Mouse (Mus musculus) forebrain, postnatal 0 days (tissue): ENCODE measurements around the gene Olfr129. TPM values are rescaled to one million over a fixed set of nuclear protein-coding genes. Genes with fewer than 3 reads are reported as not detected.

ENCODE experiments used
- ATAC-seq: fragments of 200-750 bp; cut with Nextera tagmentation; 2 replicates; pipeline ENCODE4 v1.8.0; 2017; ENCODE audit warnings: mild to moderate bottlenecking, moderate library complexity
- DNase-seq: peaks from one replicate; pipeline ENCODE4 v3.0.0-alpha.2; 2015
- H3K27ac ChIP-seq: fragments of 300-500 bp; sonication (generic); 2 replicates; pipeline ENCODE4 v1.5.1; 2014; ENCODE audit warnings: low read depth, mild to moderate bottlenecking, antibody characterized with exemption, low read length, moderate library complexity, mixed read lengths
- H3K27me3 ChIP-seq: fragments of 300-500 bp; sonication (generic); 2 replicates; pipeline ENCODE4 v1.6.1; 2014; ENCODE audit warnings: mild to moderate bottlenecking, low read length, mixed read lengths; ENCODE audit not compliant: insufficient read depth
- H3K36me3 ChIP-seq: fragments of 300-500 bp; sonication (generic); 2 replicates; pipeline ENCODE4 v1.6.1; 2014; ENCODE audit warnings: mild to moderate bottlenecking, moderate library complexity; ENCODE audit not compliant: insufficient read depth
- H3K4me1 ChIP-seq: fragments of 300-500 bp; sonication (generic); 2 replicates; pipeline ENCODE4 v1.6.1; 2014; ENCODE audit warnings: antibody characterized with exemption; ENCODE audit not compliant: insufficient read depth
- H3K4me2 ChIP-seq: fragments of 300-500 bp; sonication (generic); 2 replicates; pipeline ENCODE4 v1.6.1; 2014; ENCODE audit warnings: low read depth, mild to moderate bottlenecking, moderate library complexity
- H3K4me3 ChIP-seq: fragments of 300-500 bp; sonication (generic); 2 replicates; pipeline ENCODE4 v1.5.1; 2014; ENCODE audit warnings: low read depth, low read length, mixed read lengths
- H3K9ac ChIP-seq: fragments of 300-500 bp; sonication (generic); 2 replicates; pipeline ENCODE4 v1.6.1; 2014; ENCODE audit warnings: mild to moderate bottlenecking
- H3K9me3 ChIP-seq: fragments of 300-500 bp; sonication (generic); 2 replicates; pipeline ENCODE4 v1.6.1; 2016; ENCODE audit warnings: low read length
- CTCF ChIP-seq: sonication (generic); IDR thresholded peaks from 2 replicates; pipeline ENCODE4 v1.5.1; 2016; ENCODE audit warnings: antibody characterized with exemption, control low read depth, low read depth
- WGBS: fragments of 180-500 bp; shearing (Covaris S2); extraction: QIAGEN DNeasy Blood & Tissue Kit; methylation state at CpG from one replicate; pipeline ENCODE4 v1.1.7; 2014; 5-methylcytosine and 5-hydroxymethylcytosine counted together
- polyA plus RNA-seq: library from polyadenylated mRNA; unstranded; fragments of >200 nt; fragmentation: Nextera tagmentation; extraction: Ambion mirVana; gene quantifications from 2 replicates; pipeline ENCODE4 v1.2.1, GENCODE M21; 2015
- total RNA-seq: library from RNA; depleted of rRNA; stranded (reverse); fragments of >200 nt; gene quantifications from 2 replicates; pipeline ENCODE4 v1.2.3, GENCODE M21; 2014; rRNA removed

Olfr129 gene
- total RNA-seq (not detected in 2 replicates), polyA plus RNA-seq (not detected in 2 replicates)

- no peak for TF ChIP-seq CTCF
- no peaks in the 10 kb centered on the region for H3K4me1 ChIP-seq
- DNase-seq (no peak), ATAC-seq (no peak)
- H3K4me2 ChIP-seq: no peak within 1 kb of the TSS
- H3K27ac ChIP-seq: no peak within 1 kb of the TSS
- H3K36me3 ChIP-seq: no peaks in the 10 kb centered on the region
- no peaks in the 10 kb centered on the region for H3K9me3 ChIP-seq
- no peak within 1 kb of the TSS for H3K4me3 ChIP-seq
- H3K9ac ChIP-seq: no peak within 1 kb of the TSS
- 70% methylated on average over 1 of the region's 1 CpGs for WGBS
- H3K27me3 ChIP-seq: no peaks in the 10 kb centered on the region
These were observed at the start of gene Olfr129 for GRCm38 (mm10) chr17:38059979-38060378. Gene Olfr129 (minus strand): TSS chr17:38060079.

GRCm38 (mm10) chr17:38088593-38088992 lies 28.7 kb upstream of the Olfr129 start, which contains the start of gene Olfr131:
Gene Olfr131 (minus strand): TSS chr17:38088693.
- H3K27me3 ChIP-seq: no peaks in the 10 kb centered on the region
- TF ChIP-seq CTCF: no peak
- no peak for DNase-seq

GRCm38 (mm10) chr17:38082364-38082763 lies 22.5 kb upstream of the Olfr129 start:
- Histone ChIP-seq H3K9ac (no peak overlapping the region), H3K9me3 (0 out of 2 replicates have a peak, but pooled peaks cover 8% of the 10 kb centered on the region), H3K4me2 (no peak overlapping the region), H3K27ac (no peak overlapping the region), H3K27me3 (no peaks in the 10 kb centered on the region), H3K4me1 (no peaks in the 10 kb centered on the region), H3K36me3 (no peaks in the 10 kb centered on the region), H3K4me3 (no peak overlapping the region)
- 87% methylated on average over 4 of the region's 4 CpGs for WGBS
- DNase-seq (no peak), ATAC-seq (no peak)
- no peak for TF ChIP-seq CTCF

More at GRCm38 (mm10) chr17:38088593-38088992, 28.7 kb upstream of the Olfr129 start, which contains the start of gene Olfr131:
- Histone ChIP-seq H3K36me3 (no peaks in the 10 kb centered on the region), H3K27ac (no peak within 1 kb of the TSS), H3K4me2 (no peak within 1 kb of the TSS), H3K4me3 (no peak within 1 kb of the TSS), H3K4me1 (no peaks in the 10 kb centered on the region), H3K9ac (no peak within 1 kb of the TSS), H3K9me3 (no peaks in the 10 kb centered on the region)
- no peak for ATAC-seq

- Histone ChIP-seq H3K4me2 (no peak within 1 kb of the TSS), H3K9ac (no peak within 1 kb of the TSS), H3K27ac (no peak within 1 kb of the TSS), H3K4me3 (no peak within 1 kb of the TSS), H3K36me3 (no peaks in the 10 kb centered on the region), H3K27me3 (no peaks in the 10 kb centered on the region), H3K9me3 (no peaks in the 10 kb centered on the region), H3K4me1 (no peaks in the 10 kb centered on the region)
- 88% methylated on average over 1 of the region's 1 CpGs for WGBS
- no peak for ATAC-seq
- no peak for DNase-seq
- TF ChIP-seq CTCF: no peak
These were observed 3.7 kb upstream of the Olfr129 start, which contains the start of gene Olfr130 for GRCm38 (mm10) chr17:38063621-38064020. Gene Olfr130 (plus strand): TSS chr17:38063921.

GRCm38 (mm10) chr17:38026297-38026696 lies 33.6 kb downstream of the Olfr129 start:
- 29% methylated on average over 5 of the region's 5 CpGs for WGBS
- no peak overlapping the region for H3K9ac ChIP-seq
- H3K27ac ChIP-seq: no peak overlapping the region
- no peaks in the 10 kb centered on the region for H3K4me1 ChIP-seq
- DNase-seq: no peak
- TF ChIP-seq CTCF: no peak
- no peak overlapping the region for H3K4me3 ChIP-seq
- H3K4me2 ChIP-seq: no peak overlapping the region
- H3K9me3 ChIP-seq: no peaks in the 10 kb centered on the region
- no peaks in the 10 kb centered on the region for H3K27me3 ChIP-seq
- no peak for ATAC-seq
- H3K36me3 ChIP-seq: no peaks in the 10 kb centered on the region

- 76% methylated on average over 2 of the region's 2 CpGs for WGBS
- no peak for ATAC-seq
These were observed 43.5 kb downstream of the Olfr129 start for GRCm38 (mm10) chr17:38016341-38016740.

GRCm38 (mm10) chr17:38004996-38005395 lies 54.9 kb downstream of the Olfr129 start:
- no peak for ATAC-seq
- no peak overlapping the region for H3K4me3 ChIP-seq
- no peaks in the 10 kb centered on the region for H3K36me3 ChIP-seq
- H3K27ac ChIP-seq: no peak overlapping the region
- no peak overlapping the region for H3K4me2 ChIP-seq
- no peak overlapping the region for H3K9ac ChIP-seq
- no peaks in the 10 kb centered on the region for H3K9me3 ChIP-seq
- H3K4me1 ChIP-seq: no peaks in the 10 kb centered on the region
- WGBS: 64% methylated on average over 2 of the region's 2 CpGs
- no peak for TF ChIP-seq CTCF
- DNase-seq: no peak
- no peaks in the 10 kb centered on the region for H3K27me3 ChIP-seq

More at GRCm38 (mm10) chr17:38016341-38016740, 43.5 kb downstream of the Olfr129 start:
- no peaks in the 10 kb centered on the region for H3K9me3 ChIP-seq
- no peak for TF ChIP-seq CTCF
- no peaks in the 10 kb centered on the region for H3K4me1 ChIP-seq
- H3K27me3 ChIP-seq: no peaks in the 10 kb centered on the region
- H3K9ac ChIP-seq: no peak overlapping the region
- H3K36me3 ChIP-seq: no peaks in the 10 kb centered on the region
- H3K4me3 ChIP-seq: no peak overlapping the region
- no peak for DNase-seq
- no peak overlapping the region for H3K27ac ChIP-seq
- H3K4me2 ChIP-seq: no peak overlapping the region

Other genes starting within 250 kb of the Olfr129 start
- gene Olfr125, start 227.1 kb downstream of the Olfr129 start, total RNA-seq: not detected in 2 replicates
- not detected in 2 replicates for gene Olfr125, start 227.1 kb downstream of the Olfr129 start, polyA plus RNA-seq
- not detected in 2 replicates for gene Olfr126, start 212.6 kb downstream of the Olfr129 start, total RNA-seq
- gene Olfr126, start 212.6 kb downstream of the Olfr129 start, polyA plus RNA-seq: not detected in 2 replicates
- gene Olfr127, start 159.6 kb downstream of the Olfr129 start, total RNA-seq: not detected in 2 replicates
- gene Olfr127, start 159.6 kb downstream of the Olfr129 start, polyA plus RNA-seq: not detected in 2 replicates
- not detected in 2 replicates for gene Olfr128, start 139.5 kb downstream of the Olfr129 start, total RNA-seq
- not detected in 2 replicates for gene Olfr128, start 139.5 kb downstream of the Olfr129 start, polyA plus RNA-seq
- not detected in 2 replicates for gene Olfr761, start 107.0 kb downstream of the Olfr129 start, total RNA-seq
- gene Olfr761, start 107.0 kb downstream of the Olfr129 start, polyA plus RNA-seq: not detected in 2 replicates
- gene Olfr130, start 3.8 kb upstream of the Olfr129 start, total RNA-seq: not detected in 2 replicates
- not detected in 2 replicates for gene Olfr130, start 3.8 kb upstream of the Olfr129 start, polyA plus RNA-seq
- gene Olfr131, start 28.6 kb upstream of the Olfr129 start, total RNA-seq: not detected in 2 replicates
- not detected in 2 replicates for gene Olfr131, start 28.6 kb upstream of the Olfr129 start, polyA plus RNA-seq
- not detected in 2 replicates for gene Olfr132, start 74.4 kb upstream of the Olfr129 start, total RNA-seq
- gene Olfr132, start 74.4 kb upstream of the Olfr129 start, polyA plus RNA-seq: not detected in 2 replicates
- not detected in 2 replicates for gene Olfr133, start 85.2 kb upstream of the Olfr129 start, total RNA-seq
- gene Olfr133, start 85.2 kb upstream of the Olfr129 start, polyA plus RNA-seq: not detected in 2 replicates
- gene Olfr134, start 111.3 kb upstream of the Olfr129 start, total RNA-seq: not detected in 2 replicates
- gene Olfr134, start 111.3 kb upstream of the Olfr129 start, polyA plus RNA-seq: not detected in 2 replicates
- not detected in 2 replicates for gene Olfr135, start 144.3 kb upstream of the Olfr129 start, total RNA-seq
- gene Olfr135, start 144.3 kb upstream of the Olfr129 start, polyA plus RNA-seq: not detected in 2 replicates
- not detected in 2 replicates for gene Olfr138, start 201.0 kb upstream of the Olfr129 start, total RNA-seq
- gene Olfr138, start 201.0 kb upstream of the Olfr129 start, polyA plus RNA-seq: not detected in 2 replicates
- not detected in 2 replicates for gene Olfr137, start 247.5 kb upstream of the Olfr129 start, total RNA-seq
- not detected in 2 replicates for gene Olfr137, start 247.5 kb upstream of the Olfr129 start, polyA plus RNA-seq